Mouse (Mus musculus) naive thymus-derived CD4-positive, alpha-beta T cell, adult 5 months (primary cell): Measurements from ENCODE around the gene Kcnip2. TPM values are rescaled to one million over a fixed set of nuclear protein-coding genes. Genes with fewer than 3 reads are reported as not detected.

Experiments used
- polyA plus RNA-seq: library from polyadenylated mRNA; unstranded; fragments of 100-300 nt; shearing (Covaris generic); gene quantifications from one replicate; pipeline ENCODE4 v1.2.1, GENCODE M21; 2017

The Kcnip2 gene
- polyA plus RNA-seq = 13.7 TPM

DNA sequence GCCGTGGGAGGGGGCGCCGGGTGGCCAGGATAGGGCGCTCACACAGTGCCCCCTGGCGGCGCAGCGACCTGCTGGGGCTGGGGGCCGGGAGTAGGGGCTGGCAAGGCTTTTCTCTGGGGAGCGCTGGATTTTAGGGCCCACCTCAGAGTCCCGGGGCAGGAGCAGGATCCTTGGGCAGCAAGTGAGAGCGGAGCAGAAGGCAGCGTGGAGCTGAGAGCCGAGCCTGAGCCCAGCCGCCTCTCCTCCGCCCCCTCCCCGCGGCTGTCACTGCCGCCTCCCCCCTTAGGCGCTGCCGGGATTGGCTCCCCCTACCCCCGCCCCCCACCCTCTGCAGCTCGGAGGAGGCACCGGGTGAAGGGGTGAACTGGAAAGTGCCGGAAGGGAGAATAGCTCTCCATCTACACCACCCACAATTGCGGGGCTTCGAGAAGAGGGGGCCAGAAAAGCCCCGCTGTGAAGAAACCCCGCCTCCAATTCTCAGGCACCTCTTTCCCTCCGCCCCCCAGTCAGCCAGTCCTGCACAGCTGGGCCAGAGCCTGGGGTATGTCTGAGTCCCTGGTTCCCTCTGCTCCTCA is at the start of gene Kcnip2:
Gene Kcnip2 (minus strand): TSS at position 231 of the 575 bp plus-strand sequence.

DNA sequence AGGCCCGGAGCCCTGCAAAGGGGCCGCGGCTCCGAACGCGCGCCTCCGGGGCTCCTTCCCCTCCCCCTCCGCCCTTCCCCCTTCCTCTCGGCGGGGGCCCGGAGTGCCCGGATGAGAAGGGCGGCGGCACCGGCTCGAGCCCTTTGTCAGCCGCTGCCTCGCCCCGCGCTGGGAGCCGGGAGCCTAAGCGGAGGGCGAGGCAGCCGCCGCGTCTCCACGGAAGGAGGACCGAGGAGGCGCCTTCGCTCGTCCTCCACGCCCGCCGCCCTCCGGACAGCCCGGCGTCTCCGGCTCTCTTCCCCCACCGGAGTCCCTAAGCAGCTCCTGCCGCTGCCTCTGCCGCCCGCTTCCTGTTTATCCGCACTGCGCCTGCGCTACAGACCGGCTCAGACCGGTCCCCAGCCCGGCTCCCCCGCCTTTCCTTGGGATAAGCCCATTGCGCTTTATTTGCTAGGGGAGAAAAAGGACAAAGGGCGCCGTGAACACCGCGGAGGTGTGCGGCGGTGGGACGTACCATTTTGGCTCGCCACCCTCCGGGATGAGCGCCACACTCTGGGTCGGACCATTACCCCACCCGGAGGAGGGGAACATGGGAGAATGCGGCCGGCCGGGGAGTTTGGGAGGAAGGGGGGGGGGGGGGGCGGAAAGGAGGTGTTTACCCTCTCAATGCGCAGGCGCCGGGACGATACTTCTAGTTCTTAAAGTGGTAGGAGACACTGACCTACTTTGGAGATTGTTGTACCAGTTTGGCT is 32.5 kb downstream of the Kcnip2 start, which contains the start of gene Mgea5:
Gene Mgea5 (minus strand): TSS at position 657 of the 752 bp plus-strand sequence.

GRCm38 (mm10) chr19:45749243-45750043 is 66.4 kb downstream of the Kcnip2 start, which contains the start of gene Npm3:
Gene Npm3, minus strand, starts transcription at chr19:45749591.

DNA sequence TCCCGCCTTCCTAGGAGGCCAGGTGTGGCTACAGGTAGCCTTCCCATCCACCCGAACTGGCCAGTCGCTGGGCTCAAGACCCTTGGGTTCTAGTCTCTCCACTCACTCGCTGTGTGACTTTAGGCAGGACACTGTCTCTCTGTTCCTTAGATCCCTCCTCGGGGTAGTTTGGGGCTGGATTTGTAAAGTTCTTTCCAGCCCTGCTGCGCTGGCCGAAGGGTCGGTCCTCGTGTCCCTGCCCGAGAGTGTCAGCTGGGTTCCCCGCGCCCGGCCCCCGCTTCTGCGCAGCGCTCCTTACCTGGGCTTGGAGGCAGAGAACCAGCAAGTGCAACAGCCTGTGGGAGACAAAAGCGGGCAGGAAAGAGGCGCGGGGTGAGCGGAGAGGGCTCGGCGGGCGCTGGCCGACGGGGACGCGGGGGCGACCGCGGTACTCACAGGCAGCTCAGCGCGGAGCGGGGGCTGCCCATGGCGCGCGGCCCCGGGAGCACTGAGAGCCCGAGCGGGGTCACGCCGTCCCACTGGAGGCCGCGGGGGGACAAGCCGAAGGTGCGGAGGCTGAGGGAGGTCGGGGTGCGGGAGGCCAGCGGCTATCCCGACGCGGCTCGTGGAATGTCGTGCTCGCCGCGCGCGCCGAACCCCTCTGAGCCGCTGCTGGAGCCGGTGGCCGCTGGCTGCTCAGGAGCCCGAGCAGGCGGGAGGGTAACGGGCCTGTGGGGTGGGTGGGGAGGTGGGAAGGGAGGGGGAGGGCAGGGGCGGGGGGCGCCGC is 73.5 kb downstream of the Kcnip2 start, which contains the start of gene Fgf8:
Gene Fgf8 (minus strand): TSS at position 698 of the 766 bp plus-strand sequence.

Other genes starting within 250 kb of the Kcnip2 start
- 17.6 TPM for gene Fbxw4, start 155.7 kb downstream of the Kcnip2 start, polyA plus RNA-seq
- gene Fgf8, start 73.1 kb downstream of the Kcnip2 start, polyA plus RNA-seq = not detected
- 35.7 TPM for gene Npm3, start 66.5 kb downstream of the Kcnip2 start, polyA plus RNA-seq
- 382 TPM for gene Mgea5, start 32.2 kb downstream of the Kcnip2 start, polyA plus RNA-seq
- gene Armh3, start 182.4 kb upstream of the Kcnip2 start, polyA plus RNA-seq = 14.8 TPM
- gene Hps6, start 187.4 kb upstream of the Kcnip2 start, polyA plus RNA-seq = 5.8 TPM
- 67.9 TPM for gene Pprc1, start 228.8 kb upstream of the Kcnip2 start, polyA plus RNA-seq
- gene Ldb1, start 229.2 kb upstream of the Kcnip2 start, polyA plus RNA-seq = 317 TPM